Mouse (Mus musculus) kidney, embryonic 16.5 days (tissue): ENCODE data around the gene Chst5. TPM values are rescaled to one million over a fixed set of nuclear protein-coding genes. Genes with fewer than 3 reads are reported as not detected.
"Not testable (repeated sequence)": the region's sequence is repeated elsewhere in the genome, so short reads cannot be mapped to it uniquely, and the experiment has no call there.

ENCODE experiments used
- ATAC-seq: fragments of 200-750 bp; cut with Nextera tagmentation; 2 replicates; pipeline ENCODE4 v1.8.0; 2017; ENCODE audit warnings: moderate TSS enrichment; ENCODE audit not compliant: low FRiP score, low TSS enrichment
- H3K27ac ChIP-seq: fragments of 300-500 bp; sonication (generic); 2 replicates; pipeline ENCODE4 v1.5.1; 2014; ENCODE audit warnings: low read length
- H3K27me3 ChIP-seq: fragments of 300-500 bp; sonication (generic); 2 replicates; pipeline ENCODE4 v1.6.1; 2014; ENCODE audit warnings: low read length, control low read depth, mixed read lengths; ENCODE audit not compliant: insufficient read depth
- H3K36me3 ChIP-seq: fragments of 300-500 bp; sonication (generic); 2 replicates; pipeline ENCODE4 v1.6.1; 2014; ENCODE audit warnings: low read length, control low read depth, mixed read lengths; ENCODE audit not compliant: insufficient read depth
- H3K4me1 ChIP-seq: fragments of 300-500 bp; sonication (generic); 2 replicates; pipeline ENCODE4 v1.6.1; 2014; ENCODE audit warnings: low read length, control low read depth, mixed read lengths; ENCODE audit not compliant: insufficient read depth
- H3K4me2 ChIP-seq: fragments of 300-500 bp; sonication (generic); replicated peaks from 2 replicates; pipeline ENCODE4 v1.6.1; 2014; ENCODE audit warnings: low read depth, low read length
- H3K4me3 ChIP-seq: fragments of 300-500 bp; sonication (generic); 2 replicates; pipeline ENCODE4 v1.5.1; 2014; ENCODE audit warnings: mild to moderate bottlenecking, low read length
- H3K9ac ChIP-seq: fragments of 300-500 bp; sonication (generic); replicated peaks from 2 replicates; pipeline ENCODE4 v1.6.1; 2014; ENCODE audit warnings: low read length
- H3K9me3 ChIP-seq: fragments of 300-500 bp; sonication (generic); 2 replicates; pipeline ENCODE4 v1.6.1; 2016; ENCODE audit warnings: low read length, control low read depth
- WGBS: fragments of 180-500 bp; shearing (Covaris S2); extraction: QIAGEN DNeasy Blood & Tissue Kit; methylation state at CpG from one replicate; pipeline ENCODE4 v1.1.7; 2014; 5-methylcytosine and 5-hydroxymethylcytosine counted together
- polyA plus RNA-seq: library from polyadenylated mRNA; unstranded; fragments of >200 nt; fragmentation: Nextera tagmentation; extraction: Ambion mirVana; gene quantifications from 2 replicates; pipeline ENCODE4 v1.2.1, GENCODE M21; 2015

Chst5 gene
- polyA plus RNA-seq, 1 experiment from 2014 or later = 1.9 TPM

- Histone ChIP-seq H3K27me3 (no peaks in the 10 kb centered on the region), H3K4me3 (no peak overlapping the region), H3K9ac (no peak overlapping the region), H3K27ac (peak overlapping the region; percentile 74), H3K36me3 (peaks cover 4% of the 10 kb centered on the region; the same call in 1 of the 2 replicates), H3K4me1 (no peaks in the 10 kb centered on the region), H3K4me2 (no peak overlapping the region), H3K9me3 (no peaks in the 10 kb centered on the region)
- WGBS = 80% methylated on average over 4 of the region's 4 CpGs
- ATAC-seq = no peak
These were observed 47.0 kb downstream of the Chst5 start for GRCm38 (mm10) chr8:111863280-111863679.

GRCm38 (mm10) chr8:111855977-111856376, 54.3 kb downstream of the Chst5 start:
- ATAC-seq = no peak
- Histone ChIP-seq H3K4me3 (no peak overlapping the region), H3K4me1 (0 out of 2 replicates have a peak, but pooled peaks cover 6% of the 10 kb centered on the region), H3K4me2 (no peak overlapping the region), H3K27ac (no peak overlapping the region), H3K9me3 (no peaks in the 10 kb centered on the region), H3K9ac (no peak overlapping the region), H3K36me3 (0 out of 2 replicates have a peak, but pooled peaks cover 2% of the 10 kb centered on the region), H3K27me3 (no peaks in the 10 kb centered on the region)
- WGBS = 87% methylated on average over 12 of the region's 12 CpGs

DNA sequence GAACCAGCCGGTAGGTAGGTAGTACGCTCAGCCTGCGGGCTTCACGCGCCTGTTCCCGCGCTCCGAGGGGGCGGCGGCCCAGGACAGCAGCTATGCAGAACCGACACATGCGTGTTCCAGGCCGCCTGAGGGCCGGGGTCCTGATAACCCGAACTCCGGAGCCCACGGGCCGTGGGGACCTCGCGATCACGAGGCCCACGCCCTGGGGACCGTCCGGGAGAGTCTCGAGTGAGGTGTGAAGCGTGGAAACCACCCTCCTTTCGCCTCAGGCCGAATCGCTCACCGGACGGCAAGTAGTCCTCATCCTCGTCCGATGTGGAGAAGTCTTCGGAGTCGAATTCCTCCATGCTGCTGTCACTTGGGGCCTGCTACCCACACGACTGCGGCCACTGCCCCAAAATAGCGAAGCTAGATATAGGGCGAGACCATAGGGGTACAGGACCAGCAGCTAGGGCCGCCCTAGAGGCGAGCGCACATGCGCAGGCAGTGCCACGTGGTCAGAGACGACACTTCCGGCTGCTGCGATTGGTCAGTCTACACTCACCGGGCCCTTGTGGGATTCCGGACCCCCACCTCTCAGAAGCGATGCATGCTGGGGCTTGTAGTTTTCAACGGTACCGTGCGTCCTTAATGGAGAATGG, 56.3 kb downstream of the Chst5 start, which contains the start of gene Cfdp1:
Gene Cfdp1, minus strand, starts transcription at position 431 of the 641 bp plus-strand sequence.
- H3K9me3 ChIP-seq = no peaks in the 10 kb centered on the region
- H3K4me1 ChIP-seq = 0 out of 2 replicates have a peak, but pooled peaks cover 6% of the 10 kb centered on the region
- WGBS = 0% methylated on average over 53 of the region's 53 CpGs
- peak within 1 kb of the TSS; percentile 93 for H3K4me2 ChIP-seq
- ATAC-seq = peak; percentile 100
- H3K27ac ChIP-seq = no peak within 1 kb of the TSS
- H3K36me3 ChIP-seq = 0 out of 2 replicates have a peak, but pooled peaks cover 2% of the 10 kb centered on the region
- H3K9ac ChIP-seq = peak within 1 kb of the TSS; percentile 86
- peak within 1 kb of the TSS; percentile 88 for H3K4me3 ChIP-seq
- H3K27me3 ChIP-seq = no peaks in the 10 kb centered on the region

- H3K27ac ChIP-seq, H3K27me3 ChIP-seq, ATAC-seq, H3K36me3 ChIP-seq, H3K4me1 ChIP-seq, H3K9me3 ChIP-seq: not testable (repeated sequence)
- Histone ChIP-seq H3K4me2 (peak overlapping the region; percentile 93), H3K9ac (peak overlapping the region; percentile 86), H3K4me3 (peak overlapping the region; percentile 88)
- 51% methylated on average over 12 of the region's 12 CpGs for WGBS
These were observed 57.0 kb downstream of the Chst5 start for GRCm38 (mm10) chr8:111853219-111853618.

DNA sequence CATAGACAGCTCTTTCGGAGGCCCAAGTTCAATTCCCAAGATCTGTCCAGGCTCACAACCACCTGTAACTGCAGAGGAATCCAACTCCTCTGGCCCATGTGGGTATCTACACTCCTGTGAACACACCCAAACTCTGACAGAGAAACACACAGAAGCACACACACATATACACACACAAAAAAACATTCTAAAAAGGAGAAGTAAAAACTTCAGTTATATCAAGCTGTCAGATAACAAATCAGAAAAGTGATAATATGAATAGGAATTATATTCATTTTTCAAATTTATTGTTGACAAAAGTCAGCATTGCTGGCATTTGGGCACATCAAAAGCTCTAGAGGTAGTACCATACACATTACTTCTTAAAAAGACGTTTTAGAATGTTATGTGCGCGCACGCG, 63.5 kb downstream of the Chst5 start:
- H3K9me3 ChIP-seq = no peaks in the 10 kb centered on the region
- H3K27ac ChIP-seq = no peak overlapping the region
- no peak overlapping the region for H3K4me2 ChIP-seq
- peaks cover 17% of the 10 kb centered on the region; the same call in 1 of the 2 replicates for H3K36me3 ChIP-seq
- ATAC-seq = no peak
- H3K4me3 ChIP-seq = no peak overlapping the region
- no peaks in the 10 kb centered on the region for H3K27me3 ChIP-seq
- H3K4me1 ChIP-seq = no peaks in the 10 kb centered on the region
- H3K9ac ChIP-seq = no peak overlapping the region
- 93% methylated on average over 6 of the region's 6 CpGs for whole genome bisulfite sequencing

Other genes with a start within 250 kb of the Chst5 start
- gene Ctrb1, start 219.4 kb downstream of the Chst5 start, polyA plus RNA-seq = 0.35 TPM in 1 of 2 replicates, not detected in the other
- 49.6 and 60.1 TPM in 2 replicates for gene Bcar1, start 166.6 kb downstream of the Chst5 start, polyA plus RNA-seq
- 220 and 232 TPM in 2 replicates for gene Cfdp1, start 56.2 kb downstream of the Chst5 start, polyA plus RNA-seq
- gene Tmem170, start 33.7 kb downstream of the Chst5 start, polyA plus RNA-seq = 10.6 and 13.7 TPM in 2 replicates
- 20.7 and 24.6 TPM in 2 replicates for gene Tmem231, start 23.4 kb upstream of the Chst5 start, polyA plus RNA-seq
- 197 and 202 TPM in 2 replicates for gene Gabarapl2, start 30.3 kb upstream of the Chst5 start, polyA plus RNA-seq
- 11.7 and 12.0 TPM in 2 replicates for gene Adat1, start 81.9 kb upstream of the Chst5 start, polyA plus RNA-seq
- 213 and 217 TPM in 2 replicates for gene Kars, start 100.9 kb upstream of the Chst5 start, polyA plus RNA-seq
- gene Terf2ip, start 101.0 kb upstream of the Chst5 start, polyA plus RNA-seq = 26.8 and 27.9 TPM in 2 replicates
- gene Gm6793, start 104.6 kb upstream of the Chst5 start, polyA plus RNA-seq = 0.75 and 0.78 TPM in 2 replicates